Mouse (Mus musculus) liver, embryonic 14.5 days (tissue): ENCODE measurements at regions not wholly inside any gene's neighbourhood (a gene's known extent, or its start where the extent isn't known, plus 50 kb on each side); places are given as distances from the start of the nearest gene placed in this dataset.

Experiments used
- CTCF ChIP-seq: IDR thresholded peaks from 2 replicates; pipeline ENCODE4 v1.5.1; 2016; ENCODE audit warnings: antibody characterized with exemption, low read depth, control low read depth
- EP300 ChIP-seq: IDR thresholded peaks from 2 replicates; pipeline ENCODE4 v1.6.1; 2016; ENCODE audit warnings: antibody characterized with exemption, low read depth

GRCm38 (mm10) chr3:109254001-109254630 lies 86.3 kb upstream of the Vav3 start:
- TF ChIP-seq CTCF (no peak), EP300 (no peak)
